Mouse (Mus musculus): ENCODE results near the gene Zfp445.

Gene Zfp445

GRCm38 (mm10) chr9:122836126-122836525 is 29.7 kb downstream of the Zfp445 start:
- DNase-seq (ENCODE audit: low read depth, low spot score) = no peak

DNA sequence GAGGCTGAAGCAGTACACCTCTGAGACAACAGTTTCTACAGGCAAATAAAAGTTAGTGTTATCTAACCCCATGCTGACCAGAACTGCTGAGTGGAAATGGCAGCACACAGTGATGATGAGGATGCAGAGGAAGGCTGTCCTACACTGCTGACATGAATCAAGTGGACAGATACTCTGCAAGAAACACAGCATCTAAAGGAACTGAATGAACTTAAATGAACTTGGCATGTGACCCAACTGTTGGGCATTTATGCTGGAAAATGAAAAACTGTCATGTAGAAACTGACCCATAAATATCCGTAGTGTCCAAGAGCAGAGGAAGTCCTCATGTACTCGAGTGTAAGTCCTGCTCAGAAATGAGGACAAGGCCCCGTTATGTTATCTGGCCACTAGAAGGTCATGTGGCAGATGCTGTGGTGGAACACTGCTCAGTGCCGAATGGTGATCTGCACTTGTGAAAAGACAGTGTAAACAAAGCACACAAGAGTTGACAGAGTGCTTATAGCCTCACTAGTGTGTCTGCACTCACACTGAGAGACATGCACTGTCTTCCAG is 35.9 kb downstream of the Zfp445 start:
- no peak for DNase-seq (ENCODE audit: low read depth, low spot score)

DNA sequence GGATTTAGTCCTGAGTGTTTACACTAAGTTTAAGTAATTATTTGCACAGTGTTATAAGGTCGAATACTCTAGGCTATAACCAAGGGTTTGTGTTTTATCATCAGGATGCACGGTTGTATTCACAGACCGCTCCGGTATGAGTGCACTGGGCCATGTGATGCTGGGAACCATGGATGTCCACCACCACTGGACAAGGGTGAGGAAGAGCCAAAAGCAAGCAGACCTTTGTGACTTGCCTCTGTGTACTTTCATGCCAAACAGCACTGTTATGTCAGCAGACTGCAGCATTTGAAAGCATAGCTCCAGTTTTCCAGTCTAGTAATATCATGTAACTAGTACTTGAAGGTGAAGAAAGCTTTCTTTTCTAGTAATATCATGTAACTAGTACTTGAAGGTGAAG is 39.1 kb downstream of the Zfp445 start:
- DNase-seq (ENCODE audit: low read depth, low spot score) = no peak

DNA sequence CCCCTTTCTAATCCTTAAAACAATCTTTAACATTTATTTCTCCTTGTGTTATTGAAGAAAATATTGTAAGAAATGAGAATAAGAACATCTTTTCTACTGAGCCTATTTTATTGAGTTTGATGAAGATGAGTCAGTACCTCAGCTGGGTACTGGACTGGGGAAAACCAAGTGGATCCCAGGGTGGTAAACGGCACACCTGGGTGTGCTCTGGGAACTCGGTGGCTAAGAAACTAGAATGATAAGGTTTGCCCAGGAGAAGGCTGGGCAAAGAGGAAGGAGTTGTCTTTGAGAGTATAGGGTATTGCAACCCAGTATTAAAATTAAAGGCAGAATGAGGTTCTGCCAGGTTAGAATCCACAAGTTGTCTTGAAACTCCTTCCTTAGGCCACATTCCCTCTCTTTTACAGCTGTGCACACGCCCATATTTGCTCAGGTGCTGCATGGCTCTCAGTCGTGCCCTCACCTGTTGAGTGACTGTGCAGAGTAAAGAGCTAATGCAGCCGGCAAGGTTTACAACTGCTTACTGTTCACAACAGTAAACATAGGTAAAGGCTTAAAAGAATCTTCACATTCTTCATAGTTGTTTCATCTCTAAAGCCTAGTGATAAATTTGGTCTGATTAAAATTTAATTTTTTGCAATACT is 42.3 kb downstream of the Zfp445 start:
- no peak for DNase-seq (ENCODE audit: low read depth, low spot score)

GRCm38 (mm10) chr9:122815239-122815851 is 50.5 kb downstream of the Zfp445 start:
- no peak for DNase-seq (ENCODE audit: low read depth, low spot score)

GRCm38 (mm10) chr9:122814775-122815174 is 51.0 kb downstream of the Zfp445 start:
- DNase-seq (ENCODE audit: low read depth, low spot score) = no peak

GRCm38 (mm10) chr9:122812386-122812785 is 53.4 kb downstream of the Zfp445 start:
- DNase-seq (ENCODE audit: low read depth, low spot score) = no peak

DNA sequence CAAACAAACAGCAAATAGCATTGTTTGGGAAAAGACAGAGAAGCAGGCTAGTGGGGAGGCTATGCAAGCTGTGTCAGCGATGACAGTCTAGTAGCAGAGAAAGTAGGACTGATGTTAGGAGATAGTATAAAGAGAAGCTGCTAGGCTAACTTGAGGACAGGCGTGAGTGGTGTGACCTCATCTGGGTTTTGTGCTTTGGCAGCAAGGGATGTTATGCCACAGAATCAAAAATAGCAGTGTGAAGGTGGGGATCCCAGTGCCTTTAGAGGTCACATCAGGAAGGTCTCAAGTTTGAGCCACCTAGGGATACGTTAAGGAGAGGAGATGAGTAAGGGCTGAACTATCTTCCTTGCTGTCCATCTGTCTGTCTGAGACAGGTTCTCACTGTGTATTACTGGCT is 55.6 kb downstream of the Zfp445 start:
- no peak for DNase-seq (ENCODE audit: low read depth, low spot score)

DNA sequence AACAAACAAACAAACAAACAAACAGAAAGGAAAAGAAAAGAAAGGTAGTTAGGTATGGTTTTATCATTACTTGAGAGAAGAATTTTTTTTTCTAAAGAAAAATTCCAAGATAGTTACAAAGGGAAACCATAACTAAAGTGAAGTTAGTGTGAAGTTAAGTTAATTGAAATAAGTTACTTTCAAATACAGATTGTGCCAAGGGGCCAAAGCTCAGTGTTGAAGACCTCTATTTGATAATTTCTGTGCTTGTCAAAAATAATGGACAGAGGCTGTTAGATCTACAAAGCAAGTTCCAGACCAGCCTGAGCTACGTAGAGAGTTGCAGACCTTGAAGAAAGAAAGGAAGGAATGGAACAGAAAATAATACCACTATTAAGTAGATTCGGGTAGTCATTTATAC is 58.6 kb downstream of the Zfp445 start:
- no peak for DNase-seq (ENCODE audit: low read depth, low spot score)

GRCm38 (mm10) chr9:122805845-122806341 is 59.9 kb downstream of the Zfp445 start:
- DNase-seq (ENCODE audit: low read depth, low spot score) = no peak

- peak; percentile 50 for DNase-seq (ENCODE audit: low read depth, low spot score)
These were observed 60.6 kb downstream of the Zfp445 start, which contains the start of gene Tcaim for GRCm38 (mm10) chr9:122805053-122805844. Gene Tcaim, plus strand, starts transcription at chr9:122805539.
